Mouse (Mus musculus) intestine, postnatal 0 days (tissue): ENCODE data around the gene Plxna2. TPM values are rescaled to one million over a fixed set of nuclear protein-coding genes. Genes with fewer than 3 reads are reported as not detected.
A peak's percentile ranks its signal among the peaks of the same experiment; 100 is the strongest.

Experiments used
- ATAC-seq: fragments of 200-750 bp; cut with Nextera tagmentation; 2 replicates; pipeline ENCODE4 v1.8.0; 2017; ENCODE audit warnings: mild to moderate bottlenecking, moderate TSS enrichment, moderate library complexity
- H3K27ac ChIP-seq: fragments of 300-500 bp; sonication (generic); 2 replicates; pipeline ENCODE4 v1.5.1; 2014; ENCODE audit warnings: mild to moderate bottlenecking, low read depth, low read length, moderate library complexity
- H3K27me3 ChIP-seq: fragments of 300-500 bp; sonication (generic); replicated peaks from 2 replicates; pipeline ENCODE4 v1.6.1; 2014; ENCODE audit warnings: low read length, mixed read lengths; ENCODE audit not compliant: control insufficient read depth, insufficient read depth
- H3K36me3 ChIP-seq: fragments of 300-500 bp; sonication (generic); 2 replicates; pipeline ENCODE4 v1.6.1; 2014; ENCODE audit warnings: mild to moderate bottlenecking, moderate library complexity; ENCODE audit not compliant: control insufficient read depth, insufficient read depth
- H3K4me1 ChIP-seq: fragments of 300-500 bp; sonication (generic); replicated peaks from 2 replicates; pipeline ENCODE4 v1.6.1; 2014; ENCODE audit warnings: antibody characterized with exemption, low read length, mixed read lengths; ENCODE audit not compliant: control insufficient read depth, insufficient read depth
- H3K4me2 ChIP-seq: fragments of 300-500 bp; sonication (generic); replicated peaks from 2 replicates; pipeline ENCODE4 v1.6.1; 2014; ENCODE audit warnings: low read depth, mild to moderate bottlenecking, moderate library complexity
- H3K4me3 ChIP-seq: fragments of 300-500 bp; sonication (generic); 2 replicates; pipeline ENCODE4 v1.5.1; 2014; ENCODE audit warnings: low read depth, low read length
- H3K9ac ChIP-seq: fragments of 300-500 bp; sonication (generic); 2 replicates; pipeline ENCODE4 v1.6.1; 2014; ENCODE audit warnings: mild to moderate bottlenecking, low read depth, low read length
- H3K9me3 ChIP-seq: fragments of 300-500 bp; sonication (generic); 2 replicates; pipeline ENCODE4 v1.6.1; 2016; ENCODE audit warnings: mixed run types; ENCODE audit not compliant: control insufficient read depth
- CTCF ChIP-seq: sonication (generic); IDR thresholded peaks from 2 replicates; pipeline ENCODE4 v1.5.1; 2016; ENCODE audit warnings: low read depth, mild to moderate bottlenecking, control low read depth, antibody characterized with exemption, moderate library complexity
- WGBS: fragments of 180-500 bp; shearing (Covaris S2); extraction: QIAGEN DNeasy Blood & Tissue Kit; methylation state at CpG from one replicate; pipeline ENCODE4 v1.1.7; 2014; 5-methylcytosine and 5-hydroxymethylcytosine counted together
- polyA plus RNA-seq: library from polyadenylated mRNA; unstranded; fragments of >200 nt; fragmentation: Nextera tagmentation; extraction: Ambion mirVana; gene quantifications from 2 replicates; pipeline ENCODE4 v1.2.1, GENCODE M21; 2015

Plxna2 gene
- polyA plus RNA-seq, 1 experiment from 2014 or later: 4.1 TPM

DNA sequence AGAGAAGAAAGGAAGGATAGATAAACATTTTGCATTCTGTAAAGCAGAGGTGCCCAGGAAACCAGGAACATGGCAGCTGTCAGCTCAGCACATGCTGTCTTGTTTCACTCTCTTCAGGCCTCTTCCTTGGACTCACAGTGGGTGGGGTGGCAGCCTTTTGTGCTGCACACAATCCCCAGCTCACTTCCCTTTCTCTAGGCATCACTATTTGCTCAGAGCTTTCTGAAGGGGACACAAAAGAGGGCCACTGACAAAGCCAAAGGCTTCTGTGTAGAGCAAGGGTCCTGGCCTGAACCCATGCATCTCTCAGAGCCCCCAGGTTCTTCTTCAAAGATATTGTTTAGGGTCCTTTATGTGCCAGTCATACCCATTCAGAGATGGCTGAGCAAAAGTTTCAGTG is 45.0 kb downstream of the Plxna2 start:
- Histone ChIP-seq H3K27me3 (no peaks in the 10 kb centered on the region), H3K4me1 (no peaks in the 10 kb centered on the region), H3K36me3 (no peaks in the 10 kb centered on the region), H3K4me3 (no peak overlapping the region), H3K9ac (no peak overlapping the region), H3K9me3 (no peaks in the 10 kb centered on the region), H3K27ac (no peak overlapping the region), H3K4me2 (no peak overlapping the region)
- no peak for TF ChIP-seq CTCF
- ATAC-seq: no peak

DNA sequence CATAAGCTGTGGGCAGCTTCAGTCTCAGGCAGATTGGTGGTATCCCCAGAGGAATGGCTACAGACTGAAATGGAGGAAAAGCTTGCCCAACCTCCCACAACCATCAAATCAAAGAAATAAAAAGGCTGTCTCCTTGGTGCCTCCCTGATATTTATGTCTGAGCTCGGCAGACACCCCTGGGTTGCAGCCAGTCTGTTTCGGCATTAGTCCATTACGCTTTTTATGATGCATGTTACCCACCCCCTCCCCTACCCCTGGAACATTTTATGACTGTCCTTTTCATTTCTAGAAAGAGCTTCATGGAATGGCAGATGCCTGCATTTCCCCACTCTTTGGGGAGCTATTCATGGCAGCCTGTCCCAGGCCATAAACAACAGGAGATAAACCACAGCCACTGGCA is 47.7 kb downstream of the Plxna2 start:
- Histone ChIP-seq H3K27me3 (no peaks in the 10 kb centered on the region), H3K9ac (no peak overlapping the region), H3K36me3 (no peaks in the 10 kb centered on the region), H3K4me2 (no peak overlapping the region), H3K9me3 (no peaks in the 10 kb centered on the region), H3K27ac (no peak overlapping the region), H3K4me1 (no peaks in the 10 kb centered on the region), H3K4me3 (no peak overlapping the region)
- no peak for TF ChIP-seq CTCF
- 75% methylated on average over 3 of the region's 3 CpGs for WGBS
- ATAC-seq: no peak

DNA sequence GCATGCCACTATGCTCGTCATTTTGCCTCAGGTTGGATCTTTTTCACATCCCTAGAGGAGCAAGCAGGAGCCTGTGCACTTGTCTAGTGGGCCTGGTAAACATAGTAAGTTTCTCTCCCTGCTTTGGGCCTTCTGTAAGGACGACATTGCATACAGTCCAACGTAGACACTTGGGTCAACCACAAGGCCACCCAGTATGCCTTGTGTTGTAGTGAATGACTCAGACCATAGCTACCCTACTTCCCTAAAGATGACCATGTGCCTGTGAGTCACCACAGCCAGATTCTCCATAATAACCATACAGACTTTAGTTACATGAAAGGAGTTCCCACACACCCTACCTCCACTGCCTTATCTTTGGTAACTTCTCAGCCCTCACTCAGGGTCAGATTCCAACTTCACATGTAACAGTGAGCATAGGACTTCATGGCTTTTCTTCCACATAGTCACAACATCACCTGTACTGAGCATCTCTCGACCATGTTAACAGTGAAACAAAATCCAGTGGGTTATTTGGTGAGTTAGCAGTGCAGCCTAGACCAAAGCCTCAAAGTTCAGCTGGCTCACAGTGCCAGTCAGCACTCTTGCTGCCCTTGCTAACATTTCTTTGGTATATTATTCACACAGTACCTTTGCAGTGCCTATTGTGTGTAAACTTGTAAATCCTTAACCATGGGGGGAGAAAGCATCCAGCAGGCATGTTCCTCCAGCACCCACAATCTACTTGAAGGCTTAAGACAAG is 53.9 kb downstream of the Plxna2 start:
- 75% methylated on average over 4 of the region's 4 CpGs for WGBS

DNA sequence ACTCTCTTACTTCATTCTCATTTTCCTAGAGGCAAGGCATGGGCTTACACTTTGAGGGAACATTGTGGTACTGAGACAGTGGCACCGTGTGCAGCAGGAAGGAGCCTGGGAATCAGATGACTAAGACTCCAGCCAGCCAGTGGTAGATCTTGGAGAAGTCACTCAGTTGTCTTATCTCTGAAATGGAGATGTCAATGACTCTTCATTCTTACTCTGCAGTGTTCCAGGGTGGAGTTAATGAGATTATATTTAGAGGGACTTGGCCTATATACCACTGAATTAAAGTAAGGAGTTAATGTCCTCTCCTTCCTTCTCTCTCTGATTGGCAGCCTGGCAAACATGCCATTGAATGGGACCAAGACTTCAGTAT is 54.5 kb downstream of the Plxna2 start:
- no peaks in the 10 kb centered on the region for H3K27me3 ChIP-seq
- H3K27ac ChIP-seq: no peak overlapping the region; the same call in 1 of the 2 replicates
- H3K9me3 ChIP-seq: no peaks in the 10 kb centered on the region
- no peak overlapping the region for H3K4me3 ChIP-seq
- 78% methylated on average over 1 of the region's 1 CpGs for WGBS
- no peaks in the 10 kb centered on the region for H3K36me3 ChIP-seq
- H3K9ac ChIP-seq: no peak overlapping the region
- no peak for TF ChIP-seq CTCF
- H3K4me2 ChIP-seq: no peak overlapping the region
- ATAC-seq: no peak
- peaks cover 4% of the 10 kb centered on the region for H3K4me1 ChIP-seq

More for the DNA sequence above, 53.9 kb downstream of the Plxna2 start:
- no peaks in the 10 kb centered on the region for H3K9me3 ChIP-seq
- no peak overlapping the region; the same call in 1 of the 2 replicates for H3K27ac ChIP-seq
- ATAC-seq: peak; percentile 90
- peaks cover 4% of the 10 kb centered on the region for H3K4me1 ChIP-seq
- no peaks in the 10 kb centered on the region for H3K36me3 ChIP-seq
- no peak overlapping the region for H3K9ac ChIP-seq
- H3K4me2 ChIP-seq: no peak overlapping the region
- no peak overlapping the region for H3K4me3 ChIP-seq
- no peak for TF ChIP-seq CTCF
- no peaks in the 10 kb centered on the region for H3K27me3 ChIP-seq

DNA sequence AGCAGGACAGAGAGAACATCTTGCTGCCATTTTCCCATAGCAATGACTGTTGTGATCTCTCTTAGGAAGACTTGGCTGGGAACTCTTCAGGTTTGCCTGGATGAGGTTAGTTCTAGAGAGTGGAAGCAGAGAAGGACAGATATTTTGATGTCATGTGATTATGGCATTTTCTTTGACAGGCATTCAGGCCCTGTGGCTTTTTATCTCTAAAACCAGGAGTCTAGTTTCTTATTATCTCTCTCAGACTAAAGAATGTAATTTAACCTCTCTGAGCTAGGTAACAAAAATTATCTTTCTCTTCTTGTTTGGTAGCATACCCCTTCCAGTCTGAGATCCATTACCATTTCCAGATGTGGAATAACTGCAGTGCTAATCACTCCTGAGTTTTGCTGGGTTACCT is 55.2 kb downstream of the Plxna2 start:
- TF ChIP-seq CTCF: no peak
- ATAC-seq: no peak

DNA sequence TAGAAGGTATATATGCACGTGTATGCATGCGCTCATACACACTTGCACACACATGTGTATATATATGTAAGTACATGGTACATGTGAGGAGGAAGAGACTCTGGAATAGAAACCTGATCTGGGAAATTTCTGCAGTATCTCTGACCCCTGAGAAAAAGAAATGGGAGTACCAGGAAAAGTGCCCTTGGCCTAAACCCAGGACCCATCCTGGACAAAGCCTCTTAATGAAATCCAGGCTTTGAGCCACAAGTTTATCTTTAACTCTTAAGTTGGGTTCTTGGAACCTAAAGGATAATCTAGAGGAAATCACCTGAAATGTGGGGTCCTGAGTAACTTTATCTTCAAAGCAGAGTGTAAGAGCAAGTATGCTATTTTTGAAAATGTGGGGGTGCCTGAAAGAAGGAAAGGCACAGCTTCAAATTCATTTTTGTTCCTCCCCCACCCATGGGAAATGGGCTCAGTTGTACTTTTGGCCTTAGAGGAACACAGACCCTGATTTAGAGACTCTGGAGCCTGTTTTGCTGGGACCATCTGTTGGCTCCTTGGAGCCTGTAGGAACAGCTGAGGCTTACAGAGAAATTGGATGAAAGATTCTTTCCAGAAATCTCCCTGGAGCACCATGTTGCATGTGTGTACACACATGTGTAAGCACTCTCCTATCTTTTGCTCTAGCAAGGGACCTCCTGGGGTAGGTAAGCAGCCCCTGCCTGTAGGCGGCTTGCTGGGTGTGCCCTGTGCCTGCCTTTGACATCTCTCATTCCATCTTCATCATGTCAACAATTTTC is 57.3 kb downstream of the Plxna2 start:
- no peak for ATAC-seq
- 71% methylated on average over 3 of the region's 3 CpGs for WGBS
- H3K4me1 ChIP-seq: peaks cover 15% of the 10 kb centered on the region
- TF ChIP-seq CTCF: no peak
- no peaks in the 10 kb centered on the region for H3K36me3 ChIP-seq
- H3K4me2 ChIP-seq: no peak overlapping the region
- no peaks in the 10 kb centered on the region for H3K27me3 ChIP-seq
- no peak overlapping the region for H3K9ac ChIP-seq
- no peak overlapping the region for H3K27ac ChIP-seq
- H3K4me3 ChIP-seq: no peak overlapping the region
- H3K9me3 ChIP-seq: no peaks in the 10 kb centered on the region

More for the DNA sequence above, 55.2 kb downstream of the Plxna2 start:
- Histone ChIP-seq H3K36me3 (no peaks in the 10 kb centered on the region), H3K9me3 (no peaks in the 10 kb centered on the region), H3K4me2 (no peak overlapping the region), H3K9ac (no peak overlapping the region), H3K27ac (no peak overlapping the region), H3K27me3 (no peaks in the 10 kb centered on the region), H3K4me3 (no peak overlapping the region), H3K4me1 (peaks cover 6% of the 10 kb centered on the region)
